Mouse (Mus musculus) limb, embryonic 11.5 days (tissue): ENCODE results near the gene Sqor. TPM values are rescaled to one million over a fixed set of nuclear protein-coding genes. Genes with fewer than 3 reads are reported as not detected.

Experiments
- ATAC-seq: fragments of 200-750 bp; cut with Nextera tagmentation; 2 replicates; pipeline ENCODE4 v1.8.0; 2017; ENCODE audit warnings: low read depth; ENCODE audit not compliant: insufficient number of reproducible peaks, low FRiP score, low TSS enrichment
- DNase-seq: peaks from one replicate; pipeline ENCODE4 v3.0.0-alpha.2; 2015; ENCODE audit warnings: low spot score
- H3K27ac ChIP-seq: fragments of 300-500 bp; sonication (generic); replicated peaks from 2 replicates; pipeline ENCODE4 v1.5.1; 2014; ENCODE audit warnings: low read depth, mild to moderate bottlenecking, low read length
- H3K27me3 ChIP-seq: fragments of 300-500 bp; sonication (generic); 2 replicates; pipeline ENCODE4 v1.6.1; 2014; ENCODE audit warnings: mild to moderate bottlenecking, low read length, mixed read lengths; ENCODE audit not compliant: control insufficient read depth, insufficient read depth
- H3K36me3 ChIP-seq: fragments of 300-500 bp; sonication (generic); 2 replicates; pipeline ENCODE4 v1.6.1; 2014; ENCODE audit warnings: mild to moderate bottlenecking, low read length, moderate library complexity, mixed read lengths; ENCODE audit not compliant: control insufficient read depth, insufficient read depth
- H3K4me1 ChIP-seq: fragments of 300-500 bp; sonication (generic); 2 replicates; pipeline ENCODE4 v1.6.1; 2014; ENCODE audit warnings: low read length, mixed read lengths; ENCODE audit not compliant: control insufficient read depth, insufficient read depth
- H3K4me2 ChIP-seq: fragments of 300-500 bp; sonication (generic); 2 replicates; pipeline ENCODE4 v1.6.1; 2014; ENCODE audit warnings: low read depth, mild to moderate bottlenecking, moderate library complexity; ENCODE audit not compliant: severe bottlenecking
- H3K4me3 ChIP-seq: fragments of 300-500 bp; sonication (generic); 2 replicates; pipeline ENCODE4 v1.5.1; 2014; ENCODE audit warnings: low read depth, low read length
- H3K9ac ChIP-seq: fragments of 300-500 bp; sonication (generic); 2 replicates; pipeline ENCODE4 v1.6.1; 2014; ENCODE audit warnings: mild to moderate bottlenecking, low read length
- H3K9me3 ChIP-seq: fragments of 300-500 bp; sonication (generic); 2 replicates; pipeline ENCODE4 v1.6.1; 2016; ENCODE audit warnings: low read length; ENCODE audit not compliant: control insufficient read depth
- WGBS: fragments of 180-500 bp; shearing (Covaris S2); extraction: QIAGEN DNeasy Blood & Tissue Kit; methylation state at CpG from one replicate; pipeline ENCODE4 v1.1.7; 2014; 5-methylcytosine and 5-hydroxymethylcytosine counted together
- polyA plus RNA-seq: library from polyadenylated mRNA; unstranded; fragments of >200 nt; fragmentation: Nextera tagmentation; extraction: Ambion mirVana; gene quantifications from 2 replicates; pipeline ENCODE4 v1.2.1, GENCODE M21; 2014

Gene Sqor
- polyA plus RNA-seq, 1 experiment from 2014 or later: 4.7 TPM

- no peaks in the 10 kb centered on the region for H3K27me3 ChIP-seq
- no peak overlapping the region for H3K9ac ChIP-seq
- H3K4me1 ChIP-seq: no peaks in the 10 kb centered on the region
- no peak overlapping the region for H3K27ac ChIP-seq
- no peak overlapping the region for H3K4me3 ChIP-seq
- no peak overlapping the region for H3K4me2 ChIP-seq
- no peaks in the 10 kb centered on the region for H3K9me3 ChIP-seq
- WGBS: 69% methylated on average over 2 of the region's 2 CpGs
- no peak for ATAC-seq
- no peaks in the 10 kb centered on the region for H3K36me3 ChIP-seq
- DNase-seq: no peak
Measured at GRCm38 (mm10) chr2:122776823-122777222, 11.8 kb downstream of the Sqor start.

- Histone ChIP-seq H3K4me2 (no peak overlapping the region), H3K4me1 (no peaks in the 10 kb centered on the region), H3K4me3 (no peak overlapping the region), H3K27me3 (no peaks in the 10 kb centered on the region), H3K36me3 (no peaks in the 10 kb centered on the region), H3K9me3 (no peaks in the 10 kb centered on the region), H3K27ac (no peak overlapping the region), H3K9ac (no peak overlapping the region)
- 53% methylated on average over 5 of the region's 5 CpGs for WGBS
- DNase-seq: no peak
- no peak for ATAC-seq
Measured at GRCm38 (mm10) chr2:122779967-122780366, 14.9 kb downstream of the Sqor start.

- H3K4me1 ChIP-seq: no peaks in the 10 kb centered on the region
- no peak overlapping the region for H3K27ac ChIP-seq
- DNase-seq (no peak), ATAC-seq (no peak)
- no peaks in the 10 kb centered on the region for H3K9me3 ChIP-seq
- H3K27me3 ChIP-seq: no peaks in the 10 kb centered on the region
- 48% methylated on average over 3 of the region's 3 CpGs for WGBS
- H3K9ac ChIP-seq: no peak overlapping the region
- no peak overlapping the region for H3K4me3 ChIP-seq
- H3K36me3 ChIP-seq: no peaks in the 10 kb centered on the region
- no peak overlapping the region for H3K4me2 ChIP-seq
Measured at GRCm38 (mm10) chr2:122780447-122780846, 15.4 kb downstream of the Sqor start.

DNA sequence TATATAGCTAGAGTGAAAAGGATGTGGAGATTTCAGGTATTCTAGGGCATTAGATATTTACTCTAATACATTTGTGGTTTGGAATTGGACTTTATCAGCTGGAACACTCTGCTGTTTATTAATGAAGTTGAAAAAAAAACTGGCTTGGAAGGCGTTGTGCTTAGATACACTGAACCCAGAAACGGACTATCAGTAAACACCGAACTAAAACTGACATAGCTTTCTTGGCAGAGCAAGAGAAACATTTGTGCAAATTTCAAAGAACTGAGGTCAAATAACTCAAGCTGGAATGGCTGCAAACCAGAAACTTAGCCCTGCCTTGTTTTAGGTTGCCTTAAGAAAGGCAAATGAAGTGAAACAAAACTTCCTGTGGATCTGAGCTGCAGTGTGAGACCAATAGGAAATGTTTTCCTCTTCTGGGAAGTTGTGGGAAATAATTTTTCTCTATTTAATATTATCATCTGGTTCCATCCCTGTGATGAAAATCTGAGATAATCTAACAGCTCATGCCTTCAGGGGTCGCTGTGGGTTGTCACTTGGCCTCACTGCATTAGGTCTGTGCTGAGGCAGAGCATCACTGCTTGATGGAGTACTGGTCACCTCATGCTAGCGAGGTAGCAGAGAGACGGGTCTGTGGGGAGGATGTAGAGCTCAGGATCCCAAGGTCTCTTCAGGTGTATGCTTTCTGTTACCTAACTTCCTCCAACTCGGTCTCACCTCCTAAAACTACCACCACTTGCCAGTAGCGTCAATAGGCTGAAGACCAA, 16.7 kb downstream of the Sqor start:
- Histone ChIP-seq H3K4me1 (no peaks in the 10 kb centered on the region), H3K9me3 (no peaks in the 10 kb centered on the region), H3K4me3 (no peak overlapping the region), H3K9ac (no peak overlapping the region), H3K4me2 (no peak overlapping the region), H3K27ac (no peak overlapping the region), H3K27me3 (no peaks in the 10 kb centered on the region), H3K36me3 (no peaks in the 10 kb centered on the region)
- DNase-seq (no peak), ATAC-seq (no peak)
- WGBS: 83% methylated on average over 8 of the region's 8 CpGs

- no peaks in the 10 kb centered on the region for H3K27me3 ChIP-seq
- ATAC-seq (no peak), DNase-seq (no peak)
- H3K4me2 ChIP-seq: no peak overlapping the region
- H3K9me3 ChIP-seq: no peaks in the 10 kb centered on the region
- H3K36me3 ChIP-seq: no peaks in the 10 kb centered on the region
- H3K4me1 ChIP-seq: no peaks in the 10 kb centered on the region
- no peak overlapping the region for H3K9ac ChIP-seq
- H3K27ac ChIP-seq: no peak overlapping the region
- WGBS: 90% methylated on average over 2 of the region's 2 CpGs
- H3K4me3 ChIP-seq: no peak overlapping the region
Measured at GRCm38 (mm10) chr2:122783730-122784129, 18.7 kb downstream of the Sqor start.

GRCm38 (mm10) chr2:122784701-122785100, 19.7 kb downstream of the Sqor start:
- Histone ChIP-seq H3K4me1 (no peaks in the 10 kb centered on the region), H3K36me3 (no peaks in the 10 kb centered on the region), H3K4me2 (no peak overlapping the region), H3K27ac (no peak overlapping the region), H3K27me3 (no peaks in the 10 kb centered on the region), H3K4me3 (no peak overlapping the region), H3K9me3 (no peaks in the 10 kb centered on the region), H3K9ac (no peak overlapping the region)
- no peak for DNase-seq
- 88% methylated on average over 3 of the region's 3 CpGs for WGBS
- ATAC-seq: no peak

GRCm38 (mm10) chr2:122786167-122786566, 21.1 kb downstream of the Sqor start:
- 87% methylated on average over 2 of the region's 2 CpGs for WGBS
- no peaks in the 10 kb centered on the region for H3K4me1 ChIP-seq
- H3K27ac ChIP-seq: no peak overlapping the region
- no peak for DNase-seq
- H3K9ac ChIP-seq: no peak overlapping the region
- H3K9me3 ChIP-seq: no peaks in the 10 kb centered on the region
- H3K4me2 ChIP-seq: no peak overlapping the region
- no peak overlapping the region for H3K4me3 ChIP-seq
- H3K36me3 ChIP-seq: no peaks in the 10 kb centered on the region
- H3K27me3 ChIP-seq: no peaks in the 10 kb centered on the region
- ATAC-seq: no peak

- WGBS: 79% methylated on average over 7 of the region's 7 CpGs
- no peaks in the 10 kb centered on the region for H3K4me1 ChIP-seq
- H3K27ac ChIP-seq: no peak overlapping the region
- no peaks in the 10 kb centered on the region for H3K9me3 ChIP-seq
- H3K4me3 ChIP-seq: no peak overlapping the region
- H3K4me2 ChIP-seq: no peak overlapping the region
- H3K9ac ChIP-seq: no peak overlapping the region
- DNase-seq (no peak), ATAC-seq (no peak)
- no peaks in the 10 kb centered on the region for H3K36me3 ChIP-seq
- H3K27me3 ChIP-seq: no peaks in the 10 kb centered on the region
Measured at GRCm38 (mm10) chr2:122789311-122789710, 24.3 kb downstream of the Sqor start.

DNA sequence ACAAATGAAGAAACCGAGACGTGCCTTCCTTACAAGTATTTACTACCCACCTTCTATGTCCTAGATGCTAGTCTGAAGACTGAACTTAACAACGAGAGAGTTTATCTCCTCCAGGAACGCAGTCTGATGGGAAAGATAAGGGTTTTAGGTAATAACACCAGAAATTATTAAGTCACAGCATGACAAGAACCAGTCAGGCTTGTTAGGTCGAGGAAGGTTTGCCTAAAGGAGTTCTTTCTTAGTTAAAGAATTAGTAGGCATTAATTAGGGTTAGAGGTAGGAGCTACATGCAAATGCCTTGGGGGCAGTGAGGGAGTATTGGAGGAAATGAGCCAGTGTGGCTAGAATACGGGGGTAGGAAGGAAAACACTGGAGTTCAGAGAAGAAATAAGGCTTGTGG, 24.7 kb downstream of the Sqor start:
- DNase-seq (no peak), ATAC-seq (no peak)

More for the DNA sequence above, 24.7 kb downstream of the Sqor start:
- Histone ChIP-seq H3K9ac (no peak overlapping the region), H3K36me3 (no peaks in the 10 kb centered on the region), H3K27ac (no peak overlapping the region), H3K4me1 (no peaks in the 10 kb centered on the region), H3K9me3 (no peaks in the 10 kb centered on the region), H3K27me3 (no peaks in the 10 kb centered on the region), H3K4me2 (no peak overlapping the region), H3K4me3 (no peak overlapping the region)
- WGBS: 61% methylated on average over 6 of the region's 6 CpGs
